ENCODE assay signal across 13 mouse cellular contexts in genomic region chr7:143174633-143175032, GRCm38 (mm10).
DNase-seq lines count a peak whose midpoint lies in the region; ATAC-seq lines count a peak whose summit lies in the region.
"Had no signal": no experiment of that assay in that cellular context is flagged by ENCODE, and none has a peak within 500 bp of the region (broad histone marks: within the 10 kb centered on the region; RNA-seq: fewer than 3 reads in every experiment).

No protein-coding gene starts in this region.

- no peak for ATAC-seq in cerebellum, adult (ENCODE audit: insufficient number of reproducible peaks, low FRiP score, low TSS enrichment)
- ATAC-seq in hindbrain, embryonic 11.5 days (ENCODE audit: low FRiP score): no peak
- ATAC-seq in hindbrain, embryonic 13.5 days (ENCODE audit: low FRiP score): no peak

- H3K27ac ChIP-seq in hindbrain, embryonic 11.5 days (ENCODE audit: low read depth, low read length): no peak overlapping the region
- no peak overlapping the region for H3K27ac ChIP-seq in hindbrain, embryonic 13.5 days
- H3K27ac ChIP-seq: heart, embryonic 13.5 days; liver, embryonic 14.5 days had no signal

- H3K4me3 ChIP-seq in hindbrain, embryonic 11.5 days (ENCODE audit: low read depth, low read length): no peak overlapping the region
- no peak overlapping the region for H3K4me3 ChIP-seq in hindbrain, embryonic 13.5 days
- H3K4me3 ChIP-seq: heart, embryonic 13.5 days had no signal

- no peaks in the 10 kb centered on the region for H3K36me3 ChIP-seq in hindbrain, embryonic 11.5 days (ENCODE audit: control insufficient read depth, insufficient read depth, low read length)
- H3K36me3 ChIP-seq in hindbrain, embryonic 13.5 days: no peaks in the 10 kb centered on the region
- H3K36me3 ChIP-seq: G1E; heart, embryonic 13.5 days had no signal

- no peak overlapping the region for H3K4me2 ChIP-seq in hindbrain, embryonic 11.5 days (replicated peaks; ENCODE audit: low read depth, low read length)
- H3K4me2 ChIP-seq in hindbrain, embryonic 13.5 days: no peak overlapping the region
- H3K4me2 ChIP-seq: heart, embryonic 13.5 days had no signal

- H3K9ac ChIP-seq in hindbrain, embryonic 11.5 days (ENCODE audit: low read depth, low read length): no peak overlapping the region
- no peak overlapping the region for H3K9ac ChIP-seq in hindbrain, embryonic 13.5 days
- H3K9ac ChIP-seq: heart, embryonic 13.5 days; liver, embryonic 14.5 days had no signal

- DNase-seq in cerebellum, adult 9-11 months: peak; percentile 5
- peak; percentile 26 for DNase-seq in hindbrain, embryonic 11.5 days (ENCODE audit: low spot score)
- peak; percentile 37 for DNase-seq in right cerebral cortex, adult 18-20 months
- DNase-seq in right cerebral cortex, postnatal 36 days (ENCODE audit: low spot score in 2 of 2): no peak
- no peak for DNase-seq in thymus, postnatal 0 days (ENCODE audit: low spot score)
- DNase-seq in spleen, postnatal 36 days (ENCODE audit: low spot score in 2 of 2): no peak
- DNase-seq: cerebellum, adult 11 months; kidney, postnatal 10 days had no signal

- no peaks in the 10 kb centered on the region for H3K9me3 ChIP-seq in hindbrain, embryonic 11.5 days (ENCODE audit: control insufficient read depth, low read length)
- no peaks in the 10 kb centered on the region for H3K9me3 ChIP-seq in hindbrain, embryonic 13.5 days
- H3K9me3 ChIP-seq: G1E; heart, embryonic 13.5 days had no signal

- H3K4me1 ChIP-seq in hindbrain, embryonic 11.5 days (replicated peaks; ENCODE audit: control insufficient read depth, insufficient read depth, low read length): no peaks in the 10 kb centered on the region; the same call in 1 of the 2 replicates
- peaks cover 18% of the 10 kb centered on the region for H3K4me1 ChIP-seq in hindbrain, embryonic 13.5 days (replicated peaks)

- H3K27me3 ChIP-seq in hindbrain, embryonic 11.5 days (ENCODE audit: control insufficient read depth, insufficient read depth, low read length): no peaks in the 10 kb centered on the region
- no peaks in the 10 kb centered on the region for H3K27me3 ChIP-seq in hindbrain, embryonic 13.5 days
- H3K27me3 ChIP-seq: heart, embryonic 13.5 days had no signal

- 44% methylated on average over 6 of the region's 6 CpGs for WGBS in hindbrain, embryonic 11.5 days
- 22% methylated on average over 6 of the region's 6 CpGs for WGBS in hindbrain, embryonic 13.5 days

Comparison
In these comparisons a context has a peak if more than half of its experiments do, and no peak if none do; other contexts are left out.
1. DNase-seq: peak in cerebellum, adult 9-11 months (single experiment), hindbrain, embryonic 11.5 days (single experiment) and right cerebral cortex, adult 18-20 months (single experiment); none in right cerebral cortex, postnatal 36 days (0 of 2), thymus, postnatal 0 days (single experiment) and spleen, postnatal 36 days (0 of 2).